Mouse (Mus musculus) thymus, adult 2 months (tissue): ENCODE results near the gene Plekhg3.

Experiments
- CTCF ChIP-seq: fragments of 200-500 bp; IDR thresholded peaks from 2 replicates; pipeline ENCODE4 v1.5.1; 2012; ENCODE audit warnings: mild to moderate bottlenecking, control low read depth, low read length, moderate library complexity, borderline replicate concordance; ENCODE audit not compliant: control insufficient read depth, poor library complexity, insufficient read depth; ENCODE audit errors: extremely low read depth
- POLR2A ChIP-seq: fragments of 200-500 bp; IDR thresholded peaks from 2 replicates; pipeline ENCODE4 v1.6.1; 2012; ENCODE audit warnings: mild to moderate bottlenecking, low read length, control low read depth, moderate library complexity; ENCODE audit not compliant: control insufficient read depth, poor library complexity, insufficient read depth; ENCODE audit errors: extremely low read depth

GRCm38 (mm10) chr12:76570221-76570940 lies 39.7 kb downstream of the Plekhg3 start:
- TF ChIP-seq CTCF (no peak), POLR2A (no peak)
